Mouse (Mus musculus) brain, embryonic 14.5 days (tissue): ENCODE measurements around the gene Cyb561a3.

Experiments used
- CTCF ChIP-seq: fragments of 200-500 bp; IDR thresholded peaks from 2 replicates; pipeline ENCODE4 v1.5.1; 2012; ENCODE audit warnings: inconsistent platforms, mild to moderate bottlenecking, moderate library complexity, borderline replicate concordance; ENCODE audit not compliant: insufficient read depth, insufficient read length; ENCODE audit errors: extremely low read depth
- POLR2A ChIP-seq: fragments of 200-500 bp; IDR thresholded peaks from 2 replicates; pipeline ENCODE4 v1.6.1; 2012; ENCODE audit warnings: mild to moderate bottlenecking, inconsistent platforms, borderline replicate concordance; ENCODE audit not compliant: poor library complexity, insufficient read depth, insufficient read length, severe bottlenecking; ENCODE audit errors: extremely low read depth

GRCm38 (mm10) chr19:10561558-10562314 lies 15.2 kb upstream of the Cyb561a3 start:
- TF ChIP-seq POLR2A: no peak
- TF ChIP-seq CTCF: no peak
